Mouse (Mus musculus) liver, embryonic 14.5 days (tissue): Measurements from ENCODE around the gene Hivep2. TPM values are rescaled to one million over a fixed set of nuclear protein-coding genes. Genes with fewer than 3 reads are reported as not detected.

ENCODE experiments used
- ATAC-seq: fragments of 200-750 bp; cut with Nextera tagmentation; 2 replicates; pipeline ENCODE4 v1.8.0; 2017; ENCODE audit warnings: moderate number of reproducible peaks, mild to moderate bottlenecking, moderate library complexity; ENCODE audit not compliant: insufficient read depth
- DNase-seq, 3 experiments: peaks; one replicate each; pipeline ENCODE4 v3.0.0-alpha.2; 2012 to 2013; ENCODE audit warnings: low read depth in 3 of 3, low spot score in 3 of 3
- H3K27ac ChIP-seq: fragments of 300-500 bp; sonication (generic); 2 replicates; pipeline ENCODE4 v1.5.1; 2014; ENCODE audit warnings: moderate library complexity, mild to moderate bottlenecking, control low read depth, inconsistent platforms
- H3K27me3 ChIP-seq: fragments of 300-500 bp; sonication (generic); 2 replicates; pipeline ENCODE4 v1.6.1; 2014; ENCODE audit warnings: mild to moderate bottlenecking, low read length, moderate library complexity; ENCODE audit not compliant: control insufficient read depth, insufficient read depth
- H3K36me3 ChIP-seq: fragments of 300-500 bp; sonication (generic); replicated peaks from 2 replicates; pipeline ENCODE4 v1.6.1; 2014; ENCODE audit warnings: low read depth; ENCODE audit not compliant: control insufficient read depth, insufficient read depth
- H3K4me1 ChIP-seq, 2 experiments: fragments of 200-500 bp in 1 of 2; fragments of 300-500 bp in 1 of 2; sonication (generic) in 1 of 2; replicated peaks; 2 replicates each; pipeline ENCODE4 v1.6.1; 2012 to 2014; ENCODE audit warnings: antibody characterized with exemption in 1 of 2, inconsistent platforms in 1 of 2, low read length in 1 of 2; ENCODE audit not compliant: control insufficient read depth in 2 of 2, insufficient read depth in 2 of 2
- H3K4me2 ChIP-seq: fragments of 300-500 bp; sonication (generic); 2 replicates; pipeline ENCODE4 v1.6.1; 2014; ENCODE audit warnings: low read depth, mild to moderate bottlenecking, control low read depth, moderate library complexity
- H3K4me3 ChIP-seq, 2 experiments: fragments of 200-500 bp in 1 of 2; fragments of 300-500 bp in 1 of 2; sonication (generic) in 1 of 2; 2 replicates each; pipeline ENCODE4 v1.5.1; 2012 to 2014; ENCODE audit warnings: low read depth in 2 of 2, low read length in 2 of 2, mild to moderate bottlenecking in 2 of 2, control low read depth in 1 of 2, inconsistent platforms in 1 of 2, moderate library complexity in 1 of 2; ENCODE audit not compliant: insufficient read depth in 1 of 2
- H3K9ac ChIP-seq: fragments of 300-500 bp; sonication (generic); replicated peaks from 2 replicates; pipeline ENCODE4 v1.6.1; 2014; ENCODE audit warnings: mild to moderate bottlenecking, control low read depth, moderate library complexity
- H3K9me3 ChIP-seq: fragments of 300-500 bp; sonication (generic); 2 replicates; pipeline ENCODE4 v1.6.1; 2016; ENCODE audit warnings: low read length, mixed read lengths; ENCODE audit not compliant: control insufficient read depth
- CTCF ChIP-seq: IDR thresholded peaks from 2 replicates; pipeline ENCODE4 v1.5.1; 2016; ENCODE audit warnings: antibody characterized with exemption, low read depth, control low read depth
- EP300 ChIP-seq: IDR thresholded peaks from 2 replicates; pipeline ENCODE4 v1.6.1; 2016; ENCODE audit warnings: antibody characterized with exemption, low read depth
- WGBS: fragments of 180-500 bp; shearing (Covaris S2); extraction: QIAGEN DNeasy Blood & Tissue Kit; methylation state at CpG from one replicate; pipeline ENCODE4 v1.1.7; 2014; ENCODE audit not compliant: insufficient replicate concordance; 5-methylcytosine and 5-hydroxymethylcytosine counted together
- polyA plus RNA-seq, 2 experiments: library from polyadenylated mRNA; depleted of rRNA in 1 of 2; stranded (reverse) in 1 of 2; unstranded in 1 of 2; fragments of >200 nt; fragmentation: Nextera tagmentation in 1 of 2; extraction: Ambion mirVana in 1 of 2; gene quantifications; 2 replicates each; pipeline versions ENCODE4 v1.2.1 to v1.2.3; 2012 to 2014

The Hivep2 gene
- polyA plus RNA-seq, 2 experiments: 0.32 to 0.33 TPM

DNA sequence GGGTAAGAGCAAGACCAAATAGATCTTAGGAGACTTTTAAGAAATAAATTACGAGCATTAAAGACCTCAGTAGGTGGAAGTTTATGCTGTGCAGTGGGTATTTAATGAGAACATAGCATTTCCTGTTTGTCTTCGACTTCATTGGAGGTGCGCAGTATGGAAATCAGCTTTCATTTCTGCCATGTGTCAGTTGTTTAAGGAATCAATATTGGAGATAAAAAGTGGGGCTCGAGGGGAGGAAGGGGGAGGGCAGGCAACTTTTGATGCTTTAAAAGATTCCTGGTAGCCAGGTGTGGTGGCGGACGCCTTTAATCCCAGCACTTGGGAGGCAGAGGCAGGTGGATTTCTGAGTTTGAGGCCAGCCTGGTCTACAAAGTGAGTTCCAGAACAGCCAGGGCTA lies 16.4 kb downstream of the Hivep2 start:
- no peak for DNase-seq
- Histone ChIP-seq H3K9me3 (no peaks in the 10 kb centered on the region), H3K4me3 (peak overlapping the region; percentile 63 to 66; a peak in 3 of 4 replicates), H3K4me1 (peaks cover 4 to 8% of the 10 kb centered on the region in 2 experiments; a peak in 3 of 4 replicates), H3K27me3 (no peaks in the 10 kb centered on the region), H3K36me3 (no peaks in the 10 kb centered on the region), H3K9ac (no peak overlapping the region; the same call in 1 of the 2 replicates), H3K27ac (no peak overlapping the region), H3K4me2 (peak overlapping the region; percentile 78)
- WGBS: 41% methylated on average over 6 of the region's 6 CpGs
- ATAC-seq: no peak
- TF ChIP-seq EP300 (no peak), CTCF (no peak)

DNA sequence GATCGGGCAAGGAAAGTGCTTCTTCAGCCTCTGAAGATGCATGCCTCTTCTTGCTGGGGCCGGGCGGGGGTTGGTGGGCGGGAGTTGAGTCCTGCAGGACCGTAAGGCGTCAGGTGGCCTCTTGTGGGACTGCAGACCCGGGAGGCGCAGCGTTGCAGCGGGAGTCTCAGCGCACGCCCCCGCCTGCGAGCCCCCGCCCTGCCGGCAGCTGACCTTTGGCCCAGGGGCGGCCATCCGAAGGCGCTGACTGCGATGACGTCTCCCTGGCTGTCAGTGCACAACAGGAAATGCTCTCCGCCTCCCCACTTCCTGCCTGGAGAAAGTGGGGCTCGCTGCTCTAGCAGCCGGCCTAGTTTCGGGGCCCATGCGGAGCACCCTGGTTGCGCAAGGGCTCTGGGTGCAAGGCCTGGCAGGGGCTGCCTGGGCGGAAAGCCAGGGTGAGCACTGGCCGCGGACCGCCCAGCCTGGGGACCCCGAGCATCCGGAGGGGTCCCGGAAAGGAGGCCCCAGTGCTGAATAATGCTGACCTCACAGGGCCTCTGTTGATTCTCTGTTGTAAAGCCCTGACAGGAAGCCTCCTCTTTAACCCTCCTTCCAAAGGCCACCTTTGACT lies 17.0 kb downstream of the Hivep2 start:
- Histone ChIP-seq H3K4me3 (peak overlapping the region; percentile 63 to 66), H3K9me3 (no peaks in the 10 kb centered on the region), H3K36me3 (no peaks in the 10 kb centered on the region), H3K9ac (peak overlapping the region; percentile 63), H3K27ac (peak overlapping the region; percentile 72), H3K27me3 (no peaks in the 10 kb centered on the region), H3K4me2 (peak overlapping the region; percentile 78), H3K4me1 (peaks cover 4 to 8% of the 10 kb centered on the region in 2 experiments; a peak in 3 of 4 replicates)
- DNase-seq: peak in 2 of 3 experiments; percentile 58
- peak; percentile 86 for ATAC-seq
- WGBS: under 1% methylated on average over 34 of the region's 34 CpGs
- TF ChIP-seq EP300: 0 out of 2 replicates have a peak, but pooled peaks have one; percentile 21
- TF ChIP-seq CTCF: no peak

DNA sequence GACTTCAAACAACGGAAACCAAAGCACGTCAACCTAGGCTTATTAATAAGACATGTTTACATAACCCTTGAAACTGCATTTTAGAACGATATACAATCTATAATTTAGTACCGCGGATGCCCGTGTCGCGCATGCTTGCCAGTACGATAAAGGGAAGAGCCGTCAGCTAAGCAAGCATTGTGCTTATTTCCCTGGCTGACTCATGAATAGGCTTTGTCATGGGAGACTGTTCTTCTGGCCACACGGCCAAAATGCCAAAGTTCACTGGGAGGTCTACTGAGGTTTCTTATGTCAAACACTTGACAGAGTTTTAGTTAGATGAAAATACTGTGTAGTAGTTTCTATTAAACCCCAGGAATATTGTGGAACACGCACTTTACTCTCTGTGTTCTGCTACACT lies 17.8 kb downstream of the Hivep2 start:
- ATAC-seq: no peak

DNA sequence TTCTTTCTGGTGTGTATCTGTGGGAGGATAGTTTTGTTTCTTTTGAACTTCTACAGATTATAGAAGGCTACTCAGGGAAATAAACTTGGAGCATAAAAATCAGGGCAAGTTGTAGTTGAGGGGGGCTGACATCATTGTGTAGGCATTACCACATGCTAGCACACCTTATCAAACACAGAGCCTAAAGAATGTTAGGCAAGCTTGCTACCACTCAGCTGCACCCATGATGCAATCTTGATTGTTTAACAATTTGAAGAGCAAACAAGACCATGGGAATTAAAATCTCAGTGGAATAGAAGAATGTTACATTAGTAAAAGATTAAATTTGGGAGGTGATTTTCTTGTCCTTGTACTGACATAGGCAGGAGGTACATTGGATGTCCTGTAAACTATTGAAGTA lies 18.4 kb downstream of the Hivep2 start:
- Histone ChIP-seq H3K36me3 (no peaks in the 10 kb centered on the region), H3K4me2 (no peak overlapping the region), H3K4me3 (no peak overlapping the region), H3K9ac (no peak overlapping the region), H3K27ac (no peak overlapping the region), H3K27me3 (no peaks in the 10 kb centered on the region), H3K9me3 (no peaks in the 10 kb centered on the region), H3K4me1 (peaks cover 4 to 8% of the 10 kb centered on the region in 2 experiments; a peak in 3 of 4 replicates)
- TF ChIP-seq EP300: no peak
- TF ChIP-seq CTCF: no peak
- ATAC-seq (no peak), DNase-seq (no peak)

More for the DNA sequence above, 17.8 kb downstream of the Hivep2 start:
- no peak for DNase-seq
- 31% methylated on average over 12 of the region's 12 CpGs for WGBS
- H3K36me3 ChIP-seq: no peaks in the 10 kb centered on the region
- no peak overlapping the region for H3K4me3 ChIP-seq
- TF ChIP-seq CTCF (no peak), EP300 (no peak)
- peak overlapping the region; percentile 78 for H3K4me2 ChIP-seq
- peaks cover 4 to 8% of the 10 kb centered on the region in 2 experiments; a peak in 3 of 4 replicates for H3K4me1 ChIP-seq
- H3K9me3 ChIP-seq: no peaks in the 10 kb centered on the region
- H3K27ac ChIP-seq: no peak overlapping the region
- no peak overlapping the region for H3K9ac ChIP-seq
- H3K27me3 ChIP-seq: no peaks in the 10 kb centered on the region

DNA sequence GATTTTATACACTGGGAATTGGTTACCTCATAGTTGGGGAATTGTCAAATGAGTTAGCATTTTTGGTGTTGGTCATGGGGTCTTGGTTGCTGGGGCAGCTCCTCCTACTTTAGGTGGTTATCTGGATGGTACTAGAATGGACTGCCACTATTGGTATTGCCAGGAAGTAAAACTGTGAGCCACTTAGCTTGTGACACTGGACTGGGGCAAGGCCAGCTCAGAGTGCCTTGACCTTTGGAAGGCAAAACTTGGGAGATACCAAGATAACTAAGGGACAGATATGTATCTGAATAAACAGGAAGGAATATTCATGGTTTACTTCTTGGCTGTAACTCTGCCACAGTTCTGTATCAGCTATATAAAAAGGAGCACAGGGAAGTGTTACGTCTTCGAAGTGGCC lies 20.7 kb downstream of the Hivep2 start:
- Histone ChIP-seq H3K9ac (no peak overlapping the region), H3K36me3 (no peaks in the 10 kb centered on the region), H3K4me2 (no peak overlapping the region), H3K9me3 (no peaks in the 10 kb centered on the region), H3K27me3 (no peaks in the 10 kb centered on the region), H3K4me3 (no peak overlapping the region), H3K27ac (no peak overlapping the region), H3K4me1 (peaks cover 4 to 8% of the 10 kb centered on the region in 2 experiments; a peak in 3 of 4 replicates)
- TF ChIP-seq EP300: no peak
- WGBS: 75% methylated on average over 2 of the region's 2 CpGs
- no peak for DNase-seq
- ATAC-seq: no peak
